Mouse (Mus musculus) gastrocnemius, postnatal 14 days (tissue): Measurements from ENCODE around the gene Taf3. TPM values are rescaled to one million over a fixed set of nuclear protein-coding genes. Genes with fewer than 3 reads are reported as not detected.

Experiments
- DNase-seq: peaks from one replicate; pipeline ENCODE4 v3.0.0; 2021; ENCODE audit warnings: mixed read lengths
- intact Hi-C: fragments of 180-260 bp; cut with DNase I; formaldehyde crosslinking; loops from one replicate; pipeline ENCODE4 v1.15.1; 2025; ENCODE audit warnings: low total_unique reads
- total RNA-seq, 2 experiments: library from RNA; stranded (reverse); gene quantifications; 2 replicates each; pipeline ENCODE4 v1.2.3; 2021

Gene Taf3
- total RNA-seq, 2 experiments from 2014 or later: 6.0 to 6.6 TPM

DNA sequence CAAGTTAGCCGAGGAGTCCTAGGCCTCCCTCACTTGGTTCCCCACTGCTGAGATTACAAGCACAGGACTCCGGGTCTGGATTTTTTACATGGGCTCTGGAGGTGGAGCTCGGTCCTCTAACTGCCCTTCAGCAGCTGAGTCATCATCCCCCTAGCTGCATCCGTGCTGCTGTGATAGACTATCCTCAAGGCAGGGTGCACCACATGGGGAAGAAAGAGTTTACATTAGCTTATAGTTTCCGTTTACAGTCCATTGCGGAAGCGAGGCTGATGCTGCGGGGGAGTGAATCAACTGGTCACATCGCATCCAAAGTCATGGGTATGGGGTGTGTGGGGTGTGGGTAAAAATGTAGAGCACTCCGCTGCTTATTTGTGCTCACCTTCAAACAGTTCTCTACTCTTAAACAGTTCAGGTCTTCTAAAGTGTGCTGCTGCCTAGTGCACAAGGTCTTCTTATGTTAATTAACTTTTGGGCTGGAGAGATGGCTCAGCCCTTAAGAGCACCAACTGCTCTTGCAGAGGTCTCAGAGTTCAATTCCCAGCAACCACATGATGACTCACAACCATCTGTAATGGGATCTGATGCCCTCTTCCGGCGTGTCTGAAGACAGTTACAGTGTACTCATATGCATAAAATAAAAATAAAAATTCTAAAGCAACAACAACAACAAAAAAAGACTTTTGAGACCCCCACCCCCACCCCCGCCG, 144.4 kb downstream of the Taf3 start:
- intact Hi-C loops: no loop called here
- DNase-seq: no peak

DNA sequence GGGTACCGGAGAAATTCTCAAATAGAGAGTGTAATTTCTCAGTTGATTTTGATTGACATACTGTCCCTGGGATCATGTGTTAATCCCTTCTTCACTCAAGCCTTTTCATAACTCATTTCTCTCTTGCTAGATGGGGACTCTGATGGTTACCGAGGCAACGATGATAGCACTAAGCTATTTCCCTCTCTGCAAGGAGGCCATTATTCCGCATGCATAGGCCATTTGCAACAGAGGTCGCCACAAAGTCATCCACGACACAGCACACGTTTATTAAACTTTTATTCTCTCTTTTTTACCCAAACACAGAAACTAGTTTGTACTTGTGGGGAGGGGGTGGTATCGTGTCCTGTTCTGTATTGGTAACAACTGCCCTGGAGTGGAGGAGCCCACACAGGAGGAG, 150.6 kb downstream of the Taf3 start:
- no peak for DNase-seq
- intact Hi-C loops: loop anchor here (10.0 kb wide), 1 partner anchor 107 kb away; no protein-coding TSS in a partner anchor

DNA sequence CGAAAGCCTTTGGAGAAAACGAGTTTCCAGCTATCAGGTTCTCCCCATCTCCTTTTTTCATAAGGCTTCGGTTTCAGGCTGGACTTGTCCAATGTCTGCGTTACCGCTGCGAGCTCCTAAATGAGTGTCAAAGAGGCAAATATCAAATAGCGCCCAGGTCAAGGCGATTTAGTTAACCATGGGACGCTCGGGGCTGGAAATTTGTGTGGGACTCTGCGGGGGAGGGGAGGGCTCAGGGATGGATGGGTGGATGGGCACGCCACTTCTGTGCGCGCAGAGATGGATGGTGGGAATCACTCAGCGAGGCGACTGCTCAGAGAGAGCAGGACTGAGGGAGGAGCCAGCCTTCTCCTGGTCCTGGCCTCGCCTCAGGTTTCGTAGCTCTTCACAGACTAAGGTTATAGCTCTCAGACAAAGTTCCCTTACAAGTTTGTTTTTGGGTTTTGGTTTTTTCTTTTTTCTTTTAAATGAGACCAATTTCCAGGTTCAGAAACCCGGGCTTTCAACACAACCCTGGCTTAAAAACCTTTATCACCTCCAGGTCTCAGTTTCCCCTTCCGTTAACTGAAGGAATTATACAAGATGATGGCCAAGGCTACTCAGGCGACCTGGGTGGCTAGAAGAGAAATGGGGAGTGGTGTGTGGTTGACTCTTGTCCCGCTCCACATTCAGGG, 152.2 kb downstream of the Taf3 start:
- no peak for DNase-seq
- intact Hi-C loops: loop anchor here (10.0 kb wide), 1 partner anchor 109 kb away; no protein-coding TSS in a partner anchor

GRCm38 (mm10) chr2:9894836-9895593, 153.4 kb downstream of the Taf3 start:
- DNase-seq: no peak
- intact Hi-C loops: loop anchor here (10.0 kb wide), 1 partner anchor 110 kb away; no protein-coding TSS in a partner anchor

- intact Hi-C loops: loop anchor here (10.0 kb wide), 1 partner anchor 111 kb away; no protein-coding TSS in a partner anchor
- no peak for DNase-seq
These were observed 155.0 kb downstream of the Taf3 start for GRCm38 (mm10) chr2:9893272-9893953.

DNA sequence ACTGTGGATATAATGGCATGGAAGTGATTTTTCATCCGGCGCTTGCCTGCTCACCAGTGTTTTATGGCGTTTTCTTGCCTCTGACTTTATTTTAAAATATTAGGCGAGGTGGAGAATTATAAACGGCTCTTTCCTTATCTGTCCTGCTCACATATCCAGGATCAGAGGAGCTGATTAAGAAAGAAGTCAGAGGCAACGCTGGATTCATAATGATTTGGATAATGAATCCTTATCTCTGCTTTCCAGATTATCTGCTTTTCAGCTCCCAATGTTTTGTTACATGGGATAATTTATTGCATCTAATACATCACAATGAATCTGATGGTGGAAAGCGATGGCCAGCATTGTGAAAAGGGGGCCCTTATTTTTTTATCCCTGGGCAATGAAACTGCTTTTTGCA, 155.9 kb downstream of the Taf3 start:
- intact Hi-C loops: loop anchor here (10.0 kb wide), 1 partner anchor 112 kb away; no protein-coding TSS in a partner anchor

GRCm38 (mm10) chr2:9890906-9891305, 157.5 kb downstream of the Taf3 start:
- intact Hi-C loops: loop anchor here (10.0 kb wide), 1 partner anchor 114 kb away; no protein-coding TSS in a partner anchor
- DNase-seq: no peak

More for the DNA sequence above, 155.9 kb downstream of the Taf3 start:
- no peak for DNase-seq

- no peak for DNase-seq
- intact Hi-C loops: loop anchor here (10.0 kb wide), 1 partner anchor 115 kb away; no protein-coding TSS in a partner anchor
These were observed 158.1 kb downstream of the Taf3 start for GRCm38 (mm10) chr2:9890251-9890650.

- intact Hi-C loops: loop anchor here (10.0 kb wide), 1 partner anchor 115 kb away; no protein-coding TSS in a partner anchor
- DNase-seq: no peak
These were observed 158.7 kb downstream of the Taf3 start, which contains the start of gene Gata3 for GRCm38 (mm10) chr2:9889651-9890183. TSS of gene Gata3 (minus strand) at chr2:9890034.

DNA sequence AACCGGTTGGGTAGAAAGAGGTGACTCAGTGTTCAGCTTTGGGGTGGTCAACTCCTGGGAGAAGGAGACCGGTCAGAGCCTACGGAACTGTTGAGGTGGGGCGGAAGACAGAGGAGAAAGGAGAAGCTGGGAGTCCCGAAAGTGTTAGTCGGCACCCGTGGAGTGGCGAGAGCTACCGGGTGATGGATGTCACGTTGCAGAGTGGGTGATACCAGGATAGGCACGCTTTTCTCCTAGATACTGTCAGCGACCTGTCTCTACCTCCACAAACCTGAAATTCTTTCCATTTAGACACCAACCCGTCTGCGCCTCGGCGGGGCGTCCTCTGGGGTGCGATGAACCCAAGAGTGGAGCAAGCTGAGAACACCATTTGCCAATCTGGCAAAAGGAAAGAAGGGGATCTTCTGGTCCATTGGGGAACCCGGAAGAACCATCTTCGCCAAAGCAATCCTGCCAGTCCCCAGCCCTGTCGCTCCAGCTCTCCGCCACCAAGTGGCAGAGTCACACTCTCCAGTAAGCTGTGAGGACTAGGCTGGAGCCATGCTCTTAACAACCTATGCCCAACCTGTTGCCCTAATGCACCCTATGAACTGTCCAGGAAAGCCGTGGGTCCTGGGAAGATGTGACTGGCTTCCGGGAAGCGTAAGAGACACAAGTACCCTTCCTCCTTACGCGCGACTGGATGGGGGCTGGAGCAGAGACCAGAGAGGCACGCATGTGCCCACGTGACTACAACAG, 159.3 kb downstream of the Taf3 start, which contains the start of gene 9230102O04Rik:
9230102O04Rik (minus strand) TSS at position 628 of the 738 bp plus-strand sequence.
- intact Hi-C loops: no loop called here

DNA sequence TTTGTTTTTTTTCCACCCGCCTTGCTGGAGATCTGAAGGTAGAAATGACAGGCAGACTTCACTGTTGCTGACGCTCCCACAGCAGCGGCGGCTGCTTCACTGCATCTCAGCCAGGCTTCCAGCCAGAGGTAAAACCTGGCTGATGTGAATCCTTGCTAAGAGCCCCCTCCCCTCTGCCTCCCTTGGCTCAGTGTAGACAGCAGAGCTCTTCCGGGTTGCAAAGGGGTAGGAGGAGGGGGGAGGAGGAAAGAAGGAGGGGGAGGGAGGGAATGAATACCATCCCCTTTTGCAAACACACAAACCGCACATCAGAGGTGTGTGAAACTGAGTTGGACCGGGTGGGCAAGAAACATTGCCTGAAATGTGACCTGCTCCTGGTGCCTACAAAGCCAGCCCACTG, 160.8 kb downstream of the Taf3 start:
- intact Hi-C loops: no loop called here
- DNase-seq: no peak

More for the DNA sequence above, 159.3 kb downstream of the Taf3 start, which contains the start of gene 9230102O04Rik:
- no peak for DNase-seq

- DNase-seq: no peak
- intact Hi-C loops: no loop called here
These were observed 161.3 kb downstream of the Taf3 start for GRCm38 (mm10) chr2:9886921-9887610.

GRCm38 (mm10) chr2:9886031-9886430, 162.4 kb downstream of the Taf3 start:
- DNase-seq: no peak
- intact Hi-C loops: no loop called here

DNA sequence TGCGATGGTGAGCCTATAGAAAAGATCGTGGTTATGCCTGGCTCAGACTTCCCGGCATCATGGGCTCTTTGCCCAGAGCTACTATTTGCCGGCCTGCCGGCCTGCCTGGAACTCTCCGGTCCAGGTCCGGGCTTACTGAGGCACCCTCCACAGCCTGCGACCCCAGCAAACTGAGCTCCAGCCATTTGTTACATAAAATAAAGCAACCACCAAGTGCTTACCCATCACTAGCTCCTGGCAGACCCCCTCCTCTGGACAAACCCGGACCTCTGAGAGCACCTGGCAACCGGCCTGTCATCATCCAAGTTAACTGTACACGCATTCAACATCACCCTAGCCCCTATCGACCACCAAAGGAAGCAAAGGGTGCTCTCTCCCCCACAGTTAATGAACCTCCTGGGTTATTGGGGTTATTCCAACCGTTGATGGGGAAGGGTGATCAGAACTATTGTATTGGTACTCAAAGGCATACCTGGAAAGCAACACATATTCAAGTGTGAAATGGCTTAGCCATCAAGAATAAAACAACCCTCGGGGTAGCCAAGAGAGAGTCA, 163.1 kb downstream of the Taf3 start:
- no peak for DNase-seq
- intact Hi-C loops: no loop called here

DNA sequence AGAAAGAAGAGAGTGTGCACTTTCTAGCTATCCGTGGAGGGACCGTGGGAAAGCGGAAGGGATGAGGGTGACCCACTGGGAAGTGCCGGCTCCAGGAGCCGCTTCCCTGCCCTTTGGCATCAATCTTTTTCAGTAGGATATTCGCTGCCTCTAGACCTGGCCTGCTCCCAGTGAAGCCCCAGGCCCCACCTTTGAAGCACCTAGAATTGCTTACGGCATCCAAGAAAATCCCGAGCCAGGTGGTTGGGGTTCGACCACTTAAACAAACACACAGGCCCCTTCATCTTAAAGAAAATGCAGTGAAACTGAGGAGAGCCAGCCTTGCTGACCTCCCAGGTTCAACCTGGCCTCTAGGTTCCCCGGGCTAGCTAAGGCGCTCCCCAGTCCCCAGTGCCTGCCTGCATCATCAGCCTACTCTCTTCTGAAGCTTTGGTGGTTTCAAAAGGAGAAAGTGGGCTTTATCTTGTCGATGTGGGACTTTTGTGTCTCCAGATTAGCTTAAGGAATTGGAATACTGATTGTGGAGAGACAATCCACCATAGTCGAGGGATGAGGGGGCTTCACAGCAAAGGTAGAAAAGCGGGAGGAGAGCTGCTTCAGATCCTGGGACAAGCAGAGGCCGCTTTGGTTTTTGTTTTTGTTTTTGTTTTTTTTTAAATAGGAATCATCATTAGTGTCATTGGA, 163.7 kb downstream of the Taf3 start:
- intact Hi-C loops: no loop called here
- no peak for DNase-seq

GRCm38 (mm10) chr2:9883803-9884532, 164.4 kb downstream of the Taf3 start:
- intact Hi-C loops: no loop called here
- no peak for DNase-seq
